Mouse (Mus musculus) cerebellum, adult 11-12 months (tissue): ENCODE data around the gene Mgrn1.
A peak's percentile ranks its signal among the peaks of the same experiment; 100 is the strongest.

Experiments
- DNase-seq: peaks from one replicate; pipeline ENCODE4 v3.0.0; 2022

Mgrn1 gene

DNA sequence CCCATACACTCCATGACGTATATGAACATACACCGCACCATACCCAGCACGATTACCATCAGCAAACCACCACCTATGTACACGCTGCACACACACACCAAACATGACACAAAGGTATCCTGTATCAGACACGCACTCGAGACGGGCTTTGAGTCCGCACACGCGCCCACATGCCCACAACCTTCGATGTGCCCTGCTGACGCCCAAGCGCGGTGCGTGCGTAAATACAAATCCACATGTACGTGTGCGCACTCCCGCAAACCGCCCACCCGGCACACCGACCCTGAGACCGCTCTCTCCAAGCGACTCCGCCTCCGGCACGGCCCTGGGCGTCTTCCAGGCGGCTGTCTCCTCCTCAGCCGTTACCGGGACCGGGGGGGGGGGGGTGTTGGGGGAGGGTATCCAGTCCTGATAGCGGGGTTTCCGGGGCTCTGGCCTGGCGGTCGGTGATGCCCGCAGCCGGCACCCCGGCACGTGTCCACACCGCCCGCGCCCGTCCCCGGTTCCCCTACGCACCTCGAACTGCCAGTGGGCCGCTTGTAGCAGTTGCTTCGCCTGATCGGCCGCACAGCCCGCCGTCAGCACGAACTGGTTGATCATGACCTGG, 6.8 kb upstream of the Mgrn1 start:
- DNase-seq: peak; percentile 75

DNA sequence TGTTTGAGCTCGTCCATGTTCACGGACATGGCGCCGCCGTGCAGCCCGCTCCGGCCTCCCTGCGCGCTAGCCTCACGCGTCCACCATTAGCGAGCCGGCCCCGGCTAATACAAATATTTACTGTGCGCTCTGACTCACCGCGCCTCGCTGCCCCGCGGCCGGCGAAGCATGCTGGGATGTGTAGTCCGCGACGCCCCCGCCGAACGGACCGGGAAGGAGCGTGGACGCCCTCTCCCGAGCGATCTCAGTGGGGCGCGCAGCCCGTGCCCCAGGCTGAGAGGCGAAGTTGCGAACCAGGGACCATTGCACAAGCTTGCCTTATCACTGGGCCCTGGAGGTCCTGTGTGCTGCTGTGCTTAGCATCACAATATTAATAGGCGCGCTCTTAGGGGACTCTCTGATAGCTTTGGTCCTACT, 6.3 kb upstream of the Mgrn1 start:
- peak; percentile 90 for DNase-seq

DNA sequence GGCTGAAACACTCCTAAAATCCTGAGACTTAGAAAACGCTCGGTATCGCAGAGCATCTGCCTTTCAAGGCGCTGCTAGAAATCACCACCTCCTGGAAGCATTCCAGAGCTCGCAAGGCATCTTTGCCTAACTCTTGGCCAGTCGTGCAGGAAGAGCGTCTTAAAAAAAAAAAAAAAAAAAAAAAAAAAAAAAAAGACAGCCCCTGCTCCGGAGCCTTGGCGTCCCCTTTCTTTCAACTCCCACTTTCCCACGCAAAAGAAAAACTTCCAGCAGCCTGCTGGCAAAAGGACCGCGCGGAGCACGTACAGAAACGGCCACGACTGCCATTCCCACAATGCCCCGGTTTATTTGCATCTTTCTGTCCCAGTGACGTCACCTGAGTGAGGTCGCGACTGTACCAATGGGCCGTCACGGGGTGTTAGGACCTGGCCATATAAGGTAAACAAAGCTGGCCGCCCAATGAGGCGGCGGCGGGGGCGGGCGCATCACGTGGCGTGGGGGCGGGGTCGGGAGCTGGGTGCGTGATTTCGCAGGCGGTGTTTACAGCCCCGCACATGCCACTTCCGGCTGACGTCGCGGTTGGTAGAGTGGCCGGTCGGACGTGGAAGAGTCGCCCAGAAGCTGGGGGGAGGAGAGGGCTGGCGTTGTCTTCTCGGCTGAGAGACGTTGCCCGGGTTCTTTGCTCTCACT, 5.8 kb upstream of the Mgrn1 start, which contains the start of gene Ubald1:
TSS of gene Ubald1 (minus strand) at position 180 of the 690 bp plus-strand sequence.
- peak; percentile 99 for DNase-seq

DNA sequence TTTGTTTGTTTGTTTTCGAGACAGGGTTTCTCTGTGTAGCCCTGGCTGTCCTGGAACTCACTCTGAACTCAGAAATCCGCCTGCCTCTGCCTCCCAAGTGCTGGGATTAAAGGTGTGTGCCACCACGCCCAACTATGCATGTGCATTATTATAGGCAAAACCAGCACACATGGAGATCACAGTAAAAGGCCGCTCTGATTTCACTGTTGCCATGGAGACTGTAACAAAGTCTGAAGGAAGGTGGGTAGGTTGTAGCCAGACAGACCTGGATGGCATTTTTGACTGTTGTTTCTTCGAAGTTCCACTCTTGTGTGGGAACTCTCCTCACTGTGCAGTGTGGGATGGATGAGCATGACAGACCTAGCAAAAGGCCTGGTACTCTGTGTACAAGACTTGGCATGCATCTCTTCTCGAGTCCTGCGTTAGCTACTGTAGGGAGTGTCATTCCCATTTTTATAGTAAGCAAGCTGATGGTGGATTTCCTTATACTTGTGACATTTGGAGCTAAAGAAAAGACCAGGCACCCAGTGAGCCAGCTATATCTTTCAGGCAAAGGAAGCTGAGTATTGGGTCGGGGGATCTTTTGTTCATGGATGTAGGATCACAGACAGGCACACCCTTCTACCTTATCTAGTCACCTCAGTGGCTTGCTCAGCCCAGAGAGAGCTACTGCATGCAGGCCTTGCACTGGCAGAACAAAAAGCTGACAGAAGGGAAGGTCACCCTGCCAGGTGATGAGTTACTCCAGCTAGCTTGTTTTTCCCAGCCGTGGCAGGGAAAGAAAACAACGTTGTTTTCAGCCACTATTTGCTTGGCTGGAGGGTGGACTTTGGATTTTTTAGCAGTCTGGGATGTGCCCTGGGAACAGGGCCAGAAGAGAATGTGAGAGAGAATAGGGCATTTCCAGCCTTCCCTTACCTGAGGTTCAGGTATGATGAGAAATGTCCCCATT, 4.4 kb upstream of the Mgrn1 start:
- DNase-seq: peak; percentile 46

DNA sequence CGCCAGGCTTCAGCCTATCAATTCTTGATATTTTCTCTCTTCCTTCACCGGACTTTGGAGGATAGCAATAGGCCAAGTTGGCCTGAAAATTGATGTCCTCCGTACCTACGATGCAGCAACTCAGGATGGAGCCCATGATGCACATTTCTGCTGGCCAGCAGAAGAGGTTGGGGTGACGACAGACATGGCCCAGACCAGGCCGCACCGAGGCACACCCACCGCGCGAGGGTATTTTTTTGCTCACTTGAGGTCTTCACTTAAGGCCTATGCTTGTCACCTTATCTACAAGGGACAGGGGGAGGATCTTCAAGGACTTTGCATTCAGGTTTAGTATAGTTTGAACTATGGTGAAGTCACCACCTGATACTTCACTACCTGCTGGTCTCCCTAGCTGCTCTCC, 1.1 kb upstream of the Mgrn1 start:
- DNase-seq: peak; percentile 56

DNA sequence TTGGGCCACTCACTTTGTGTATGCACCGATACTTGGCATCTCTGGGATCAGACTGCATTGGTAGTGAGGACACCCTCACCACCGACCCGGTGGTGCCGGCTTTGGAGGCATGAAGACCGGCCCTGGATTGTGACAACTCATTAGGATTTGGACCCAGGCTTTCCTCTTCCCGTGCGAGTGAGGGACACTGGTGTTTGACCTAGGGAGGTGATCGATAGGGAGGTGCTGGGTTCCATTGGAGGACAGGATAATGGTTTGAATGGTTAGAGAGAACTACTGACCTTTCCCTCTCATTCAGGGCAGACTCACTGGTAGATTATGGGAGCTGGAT, 606 bp downstream of the Mgrn1 start:
- DNase-seq: no peak

DNA sequence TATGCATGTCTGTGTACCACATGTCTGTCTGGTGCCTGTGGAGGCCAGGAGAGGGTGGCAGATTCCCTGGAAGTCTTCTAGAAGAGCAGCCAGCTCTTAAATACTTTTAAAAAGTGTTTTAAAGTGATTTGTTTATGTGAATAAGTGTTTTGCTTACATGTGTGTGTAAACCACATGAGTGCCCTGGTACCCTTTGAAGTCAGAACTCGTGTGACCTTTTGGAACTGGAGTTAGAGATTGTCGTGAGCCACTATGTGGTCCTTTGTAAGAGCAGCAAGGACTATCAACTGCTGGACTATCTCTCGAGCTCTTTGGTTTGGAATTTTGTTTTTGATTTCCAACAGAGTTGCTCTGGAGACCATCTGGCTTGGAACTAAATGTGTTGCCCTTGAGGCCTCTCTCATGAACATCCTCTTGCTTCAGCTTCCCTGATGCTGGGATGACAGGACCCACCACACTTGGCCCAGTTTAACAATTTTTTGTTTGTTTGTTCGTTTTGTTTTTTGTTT, 4.2 kb downstream of the Mgrn1 start:
- DNase-seq: no peak

DNA sequence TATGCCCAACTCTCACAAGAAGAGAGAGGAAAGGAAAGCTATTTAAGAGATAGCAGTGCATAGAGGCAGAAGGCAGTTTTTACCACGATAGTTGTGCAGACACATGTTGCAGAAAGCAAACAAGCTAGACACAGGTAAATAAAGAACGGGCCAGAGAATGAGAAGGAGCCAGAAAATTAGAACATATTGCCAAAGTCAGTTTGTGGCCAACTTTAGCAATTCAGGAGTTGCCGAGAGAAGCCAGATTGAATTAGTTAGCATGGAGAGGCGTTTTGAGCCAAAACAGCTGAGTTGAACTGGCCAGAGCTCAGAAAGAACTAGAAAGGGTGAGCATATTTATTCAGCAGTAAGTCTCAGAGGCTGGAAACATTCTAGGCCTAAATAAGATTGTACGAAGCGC, 6.1 kb downstream of the Mgrn1 start:
- DNase-seq: no peak

DNA sequence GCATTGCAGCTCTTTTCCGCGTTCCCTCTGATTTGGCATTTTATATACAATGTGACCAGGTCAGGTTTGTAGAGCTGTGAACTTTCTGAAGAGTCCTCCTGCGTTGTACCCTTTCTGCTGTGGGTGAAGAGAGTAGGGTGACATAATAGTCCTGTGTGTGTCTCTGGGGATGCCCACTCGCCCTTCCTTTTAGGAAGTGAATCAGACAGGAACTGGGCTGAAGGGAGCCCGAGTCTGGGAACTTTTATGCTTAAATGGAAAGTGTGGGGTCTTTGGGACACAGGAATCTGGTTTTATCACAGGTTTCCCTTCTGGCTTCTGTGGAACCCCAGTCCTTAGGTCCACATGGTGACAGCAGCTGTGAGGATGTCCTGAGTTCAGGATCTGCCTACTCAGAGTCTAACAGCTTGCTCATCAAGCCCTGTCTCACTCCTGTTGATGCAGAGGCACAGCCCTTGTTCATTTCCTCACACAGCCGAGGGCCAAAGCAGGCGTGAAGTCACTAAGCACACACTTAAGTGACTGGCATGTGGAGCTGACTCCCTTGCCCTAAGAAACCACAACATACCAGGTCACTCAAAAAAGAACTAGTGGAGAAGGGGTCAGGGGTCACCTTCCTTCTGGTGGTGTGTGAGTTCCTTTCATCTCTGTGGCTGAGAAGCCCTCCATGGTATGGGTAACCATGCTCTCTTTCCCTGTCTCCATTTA, 8.3 kb downstream of the Mgrn1 start:
- no peak for DNase-seq

DNA sequence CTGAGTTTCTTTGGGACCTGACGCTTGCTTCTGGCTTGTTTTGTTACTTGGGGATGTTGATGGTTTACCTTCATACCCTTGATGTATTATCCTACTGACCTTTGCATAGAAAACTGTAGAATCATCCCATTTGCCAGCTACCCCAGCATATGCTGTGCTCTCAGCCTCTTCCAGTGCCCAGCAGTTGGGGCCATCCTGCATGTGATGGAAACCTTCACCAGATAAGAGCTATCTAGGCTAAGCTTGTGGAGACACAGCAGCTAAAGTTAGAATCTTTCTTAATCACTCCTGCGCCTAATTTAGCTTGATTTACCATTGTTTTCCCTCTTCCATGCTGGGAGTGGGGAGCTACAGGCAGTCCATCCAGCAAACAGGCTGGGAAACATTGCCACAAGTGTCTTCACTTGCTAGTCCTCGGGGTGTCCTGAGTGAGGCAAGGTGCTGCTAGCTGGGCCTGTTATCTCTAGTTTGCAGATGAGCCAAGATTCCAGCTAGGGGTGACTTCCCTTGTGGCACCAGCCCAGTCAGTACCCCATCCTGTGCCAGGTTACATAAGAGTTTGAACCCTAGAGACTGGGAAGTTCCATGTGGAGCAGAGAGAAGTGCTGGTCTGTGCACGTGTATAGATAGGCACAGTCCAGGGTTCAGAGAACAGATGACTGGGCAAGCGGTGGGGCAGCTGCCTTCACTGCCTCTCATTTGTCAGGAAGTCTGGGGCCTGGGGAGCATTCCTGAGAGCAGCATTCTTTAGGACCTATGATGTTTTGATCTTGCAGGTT, 10.4 kb downstream of the Mgrn1 start:
- DNase-seq: peak; percentile 66

DNA sequence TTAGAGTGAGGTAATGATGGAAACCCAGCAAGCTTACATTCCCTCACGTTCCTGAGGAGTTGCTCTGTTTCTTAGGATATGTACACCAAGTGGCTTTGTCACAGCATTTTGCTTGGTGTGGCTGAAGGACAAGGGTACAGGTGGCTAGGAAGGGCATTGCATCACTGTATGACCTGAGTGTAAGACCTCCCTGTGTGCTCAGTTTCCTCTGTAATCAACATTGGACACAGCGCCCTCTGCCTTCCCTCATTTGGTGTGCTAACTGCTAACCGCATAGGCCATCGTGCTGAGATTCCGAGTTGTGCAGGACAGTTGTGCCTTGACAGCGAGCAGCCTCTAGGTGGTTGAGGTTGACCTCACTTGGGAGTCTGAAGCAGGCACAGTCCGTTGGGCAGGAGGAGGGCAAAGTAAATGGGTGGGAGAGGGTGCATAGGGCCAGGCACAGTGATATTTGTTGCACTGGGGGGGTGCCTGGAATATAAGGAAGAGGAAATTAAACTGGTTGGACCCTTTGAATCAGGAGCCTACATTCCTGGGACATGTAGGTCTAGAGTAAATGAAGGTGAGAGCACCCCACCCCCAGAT, 11.2 kb downstream of the Mgrn1 start:
- DNase-seq: no peak

DNA sequence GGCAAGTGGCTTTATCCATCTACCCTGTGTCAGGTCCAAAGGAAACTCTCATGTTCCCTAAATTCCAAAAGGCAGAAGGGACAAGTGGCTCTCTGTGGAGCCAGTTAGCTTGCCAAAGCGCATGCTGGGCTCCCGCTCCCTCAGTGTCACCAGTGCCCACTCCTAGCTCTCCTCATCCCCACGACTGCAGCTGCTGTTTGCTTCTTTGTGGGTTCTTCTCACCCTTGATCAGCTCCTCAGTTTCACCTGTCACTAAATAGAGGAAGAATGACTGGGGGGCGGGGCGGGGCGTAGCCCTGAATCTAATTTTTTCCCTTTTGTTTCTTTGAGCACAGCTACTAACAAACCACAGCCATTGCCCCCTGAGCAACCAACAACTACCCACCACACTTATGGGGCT, 12.8 kb downstream of the Mgrn1 start:
- no peak for DNase-seq

DNA sequence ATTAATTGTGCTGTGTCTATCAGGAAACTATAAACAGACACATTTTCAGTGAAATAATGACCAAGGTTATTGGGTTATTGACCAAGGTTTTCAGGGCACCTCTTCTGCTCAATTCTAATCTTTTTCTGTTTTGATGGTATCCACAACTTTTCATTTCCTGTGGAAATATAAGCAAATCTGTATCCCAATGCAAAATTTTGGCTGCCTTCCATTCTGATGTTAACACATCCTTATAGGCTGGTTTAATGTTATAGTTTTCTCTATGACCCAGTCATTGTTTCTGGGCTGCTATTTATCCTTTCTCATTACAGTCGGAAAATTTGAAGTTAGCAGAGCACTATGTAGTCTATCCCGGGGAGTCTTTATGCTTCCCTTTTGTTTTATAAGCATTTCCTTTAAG, 13.7 kb downstream of the Mgrn1 start:
- no peak for DNase-seq

DNA sequence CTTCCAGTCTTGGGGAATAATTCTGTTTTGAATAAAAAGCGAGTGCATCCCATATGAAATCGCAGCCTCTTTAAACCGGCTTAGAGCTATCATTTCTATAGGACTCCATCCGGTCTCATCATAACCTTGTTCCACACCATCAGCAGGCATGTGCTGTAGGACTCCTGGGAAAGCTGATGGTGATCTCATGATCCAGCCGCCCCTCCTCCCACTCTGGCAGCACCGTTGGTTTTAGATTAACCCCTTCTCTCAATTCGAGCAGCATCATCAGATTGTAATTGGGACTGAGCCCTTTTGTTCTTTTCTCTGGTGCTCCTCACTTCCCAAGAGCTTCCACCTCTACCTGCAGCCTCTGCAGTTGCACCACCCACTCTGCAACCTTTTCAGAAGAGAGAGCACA, 15.1 kb downstream of the Mgrn1 start:
- no peak for DNase-seq

DNA sequence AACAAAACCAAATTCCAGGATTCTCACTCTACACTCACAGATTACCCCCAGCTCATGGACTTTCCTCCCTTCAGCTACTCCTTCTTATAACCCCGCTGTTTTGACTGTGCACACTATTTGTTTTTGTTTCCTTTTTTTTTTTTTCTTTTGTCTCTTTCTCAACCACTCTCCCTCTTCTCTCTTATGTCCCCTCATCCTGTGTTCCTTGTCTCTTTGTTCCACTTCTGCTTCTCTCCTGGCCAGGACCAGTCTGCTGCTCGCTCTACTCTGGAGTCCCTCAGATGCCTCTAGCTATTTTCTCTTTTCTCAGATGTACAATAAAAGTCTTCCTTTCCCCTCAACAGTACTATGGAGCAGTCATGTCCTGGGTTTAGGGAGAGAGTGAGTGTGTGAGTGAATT, 16.3 kb downstream of the Mgrn1 start:
- DNase-seq: no peak

DNA sequence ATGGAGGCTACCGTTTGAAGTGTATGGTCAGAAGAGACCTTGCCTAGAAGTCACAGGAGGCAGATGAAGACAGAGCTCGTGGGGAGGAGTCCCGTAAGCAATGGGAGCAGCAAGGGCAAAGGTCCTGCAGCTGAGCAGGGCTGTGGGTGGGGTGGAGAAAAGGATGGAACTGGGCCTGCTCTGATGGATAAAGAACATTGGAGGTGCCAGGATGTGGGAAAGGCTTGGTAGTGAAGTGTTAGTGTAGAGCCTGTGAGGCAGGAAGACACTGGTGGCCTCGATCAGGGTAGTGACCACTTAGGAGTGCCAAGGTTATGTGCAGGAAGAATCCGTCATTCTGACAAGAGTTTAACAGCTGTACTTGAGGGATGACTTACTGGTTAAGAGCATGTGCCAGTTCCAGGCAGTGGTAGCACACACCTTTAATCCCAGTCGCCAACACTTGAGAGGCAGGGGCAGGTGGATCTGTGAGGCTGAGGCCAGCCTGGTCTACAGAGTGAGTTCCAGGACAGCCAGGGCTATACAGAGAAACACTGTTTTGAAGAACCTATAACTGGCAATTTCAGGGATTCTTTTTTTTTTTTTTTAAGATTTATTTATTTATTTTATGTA, 17.5 kb downstream of the Mgrn1 start:
- no peak for DNase-seq

DNA sequence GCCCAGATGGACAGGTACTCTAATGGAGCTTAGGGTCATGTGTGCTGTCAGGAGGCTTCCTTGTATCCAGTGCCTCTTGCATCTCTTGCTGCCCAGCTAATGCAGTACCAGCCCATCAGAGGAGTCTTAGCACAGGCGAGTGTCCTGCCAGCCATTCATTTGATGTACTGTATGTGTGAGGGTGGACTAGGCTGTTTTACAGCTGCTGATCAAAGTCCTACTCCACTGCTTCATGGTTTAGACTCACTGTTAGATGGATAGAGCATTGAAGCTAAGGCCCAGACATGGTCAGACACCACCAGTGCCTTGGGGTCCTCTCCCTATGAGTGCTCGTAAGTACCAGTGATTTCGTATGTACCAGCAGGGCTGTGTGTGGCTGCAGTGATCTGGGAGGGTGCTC, 18.8 kb downstream of the Mgrn1 start:
- DNase-seq: no peak

DNA sequence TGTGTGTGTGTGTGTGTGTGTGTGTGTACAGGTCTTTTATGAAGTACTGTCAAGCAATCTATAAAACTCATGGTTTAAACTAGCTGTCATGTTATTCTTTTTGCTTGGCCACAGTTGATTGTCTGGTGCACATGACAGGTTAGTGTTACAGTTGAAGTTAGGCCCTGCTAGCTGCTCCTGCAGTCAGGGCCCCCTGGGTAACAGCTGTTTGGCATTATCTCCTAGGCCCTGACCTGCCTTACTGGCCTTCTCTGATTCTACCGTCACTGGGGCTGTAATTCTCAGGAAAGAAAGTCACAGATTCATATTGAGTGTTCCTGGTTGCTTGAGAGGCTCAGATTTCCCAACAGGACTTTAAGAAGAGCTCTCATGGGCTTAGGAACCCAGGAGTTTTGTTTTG, 19.5 kb downstream of the Mgrn1 start:
- no peak for DNase-seq

DNA sequence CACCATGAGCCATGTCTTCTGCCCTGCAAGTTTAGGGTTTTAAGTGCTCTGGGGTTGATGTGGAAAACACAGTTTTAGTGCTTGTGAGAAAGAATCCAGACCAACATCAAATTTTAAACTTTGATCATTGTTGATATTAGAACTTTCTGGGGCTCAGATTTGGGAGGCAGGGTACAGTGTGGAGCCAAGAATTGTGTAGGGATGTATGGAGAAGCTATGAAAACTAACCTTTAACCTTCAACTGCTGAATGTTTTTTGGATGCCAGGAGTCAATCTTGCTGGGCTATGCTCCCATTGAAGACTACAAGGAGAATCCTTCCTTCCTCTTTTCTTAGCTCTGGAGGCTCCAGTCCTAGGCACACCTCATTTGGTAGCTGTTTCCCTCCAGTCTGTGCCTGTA, 20.5 kb downstream of the Mgrn1 start:
- DNase-seq: no peak

DNA sequence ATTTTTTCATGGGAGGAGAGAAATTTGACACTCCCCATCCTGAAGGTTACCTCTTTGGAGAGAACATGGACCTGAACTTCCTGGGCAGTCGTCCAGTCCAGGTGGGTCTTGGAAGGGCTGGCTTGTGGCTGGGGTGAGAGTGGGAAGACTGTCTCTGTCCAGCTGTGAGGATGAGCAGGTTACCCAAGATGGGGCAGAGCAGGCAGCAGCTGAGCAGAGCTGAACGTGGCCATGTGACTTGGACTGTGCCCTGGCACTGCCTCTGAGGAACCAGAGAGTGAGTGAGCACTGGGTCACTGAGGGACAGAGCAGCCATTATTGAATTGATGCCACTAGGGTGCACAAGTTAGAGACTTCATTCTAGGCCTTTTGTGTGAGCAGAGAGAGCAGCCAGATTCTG, 21.3 kb downstream of the Mgrn1 start:
- no peak for DNase-seq

DNA sequence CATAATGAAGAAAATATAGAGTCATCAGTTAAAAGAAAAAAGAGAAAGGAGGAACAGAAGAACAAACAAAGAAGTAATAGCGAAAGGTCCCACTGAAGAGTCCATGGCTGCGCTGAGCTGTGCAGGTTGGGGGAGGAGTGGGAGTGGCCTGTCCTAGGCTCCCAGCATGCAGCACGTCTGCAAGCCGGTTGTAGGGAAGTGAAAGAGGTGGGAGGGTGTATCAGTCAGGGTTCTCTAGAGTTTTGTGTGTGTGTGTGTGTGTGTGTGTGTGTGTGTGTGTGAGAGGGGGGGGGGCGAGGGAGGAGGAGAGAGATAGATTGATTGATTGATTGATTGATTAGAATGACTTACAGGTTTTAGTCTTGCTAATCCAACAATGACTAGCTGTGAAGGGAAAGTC, 21.9 kb downstream of the Mgrn1 start:
- DNase-seq: no peak
